Mouse (Mus musculus) midbrain, embryonic 11.5 days (tissue): ENCODE measurements around the gene Mea1. TPM values are rescaled to one million over a fixed set of nuclear protein-coding genes. Genes with fewer than 3 reads are reported as not detected.

Source experiments
- ATAC-seq: fragments of 200-750 bp; cut with Nextera tagmentation; 2 replicates; pipeline ENCODE4 v1.8.0; 2017; ENCODE audit warnings: moderate TSS enrichment, moderate library complexity; ENCODE audit not compliant: low FRiP score
- DNase-seq: peaks from one replicate; pipeline ENCODE4 v3.0.0; 2015; ENCODE audit warnings: low spot score; ENCODE audit errors: missing footprints
- H3K27ac ChIP-seq: fragments of 300-500 bp; sonication (generic); 2 replicates; pipeline ENCODE4 v1.5.1; 2014; ENCODE audit warnings: low read depth, low read length
- H3K27me3 ChIP-seq: fragments of 300-500 bp; sonication (generic); 2 replicates; pipeline ENCODE4 v1.6.1; 2014; ENCODE audit warnings: mild to moderate bottlenecking, low read length, moderate library complexity, mixed read lengths; ENCODE audit not compliant: control insufficient read depth, insufficient read depth
- H3K36me3 ChIP-seq: fragments of 300-500 bp; sonication (generic); 2 replicates; pipeline ENCODE4 v1.6.1; 2014; ENCODE audit warnings: mild to moderate bottlenecking, low read length, moderate library complexity, mixed read lengths; ENCODE audit not compliant: control insufficient read depth, insufficient read depth
- H3K4me1 ChIP-seq: fragments of 300-500 bp; sonication (generic); 2 replicates; pipeline ENCODE4 v1.6.1; 2014; ENCODE audit warnings: low read length; ENCODE audit not compliant: control insufficient read depth, insufficient read depth
- H3K4me2 ChIP-seq: fragments of 300-500 bp; sonication (generic); 2 replicates; pipeline ENCODE4 v1.6.1; 2014; ENCODE audit warnings: mild to moderate bottlenecking, moderate library complexity
- H3K4me3 ChIP-seq: fragments of 300-500 bp; sonication (generic); 2 replicates; pipeline ENCODE4 v1.5.1; 2014; ENCODE audit warnings: low read depth, low read length
- H3K9ac ChIP-seq: fragments of 300-500 bp; sonication (generic); 2 replicates; pipeline ENCODE4 v1.6.1; 2014; ENCODE audit warnings: low read length
- H3K9me3 ChIP-seq: fragments of 300-500 bp; sonication (generic); 2 replicates; pipeline ENCODE4 v1.6.1; 2016; ENCODE audit warnings: low read length; ENCODE audit not compliant: control insufficient read depth
- WGBS: fragments of 180-500 bp; shearing (Covaris S2); extraction: QIAGEN DNeasy Blood & Tissue Kit; methylation state at CpG from one replicate; pipeline ENCODE4 v1.1.7; 2014; 5-methylcytosine and 5-hydroxymethylcytosine counted together
- polyA plus RNA-seq: library from polyadenylated mRNA; unstranded; fragments of >200 nt; fragmentation: Nextera tagmentation; extraction: Ambion mirVana; gene quantifications from 2 replicates; pipeline ENCODE4 v1.2.1, GENCODE M21; 2014

Gene Mea1
- polyA plus RNA-seq, 1 experiment from 2014 or later = 192 TPM

DNA sequence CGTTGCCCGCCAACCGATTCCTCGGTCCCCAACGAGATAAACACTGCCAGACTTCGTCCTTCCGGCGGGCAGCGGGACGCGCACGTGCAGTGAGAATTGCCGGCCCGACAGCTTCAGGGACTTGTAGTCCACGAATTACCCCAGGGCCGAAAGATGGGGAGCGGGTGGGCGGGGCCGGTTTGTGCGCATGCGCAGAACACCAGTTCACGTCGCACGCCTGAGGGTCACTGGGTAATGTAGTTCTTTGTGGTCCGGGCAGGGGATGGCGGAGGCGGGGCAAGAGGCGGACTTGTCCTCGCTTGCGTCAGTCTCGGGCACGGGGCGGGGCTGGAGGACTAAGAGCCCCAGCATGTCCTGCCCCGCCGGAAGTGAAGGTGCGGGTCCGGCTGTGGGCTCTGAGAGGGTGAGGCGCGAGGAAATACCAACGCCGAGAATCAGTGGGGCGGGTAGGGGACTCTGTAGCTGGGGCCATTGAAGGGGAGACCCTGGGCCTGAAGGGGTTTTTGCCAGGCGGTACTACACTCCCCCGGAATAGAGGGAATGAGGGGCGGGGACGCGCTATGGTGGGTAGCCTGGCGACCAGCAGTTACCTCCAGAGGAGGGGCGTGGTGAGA is 2.3 kb downstream of the Mea1 start, which contains the start of gene Klhdc3:
Gene Klhdc3, minus strand, starts transcription at position 155 of the 614 bp plus-strand sequence.
- peak within 1 kb of the TSS; percentile 74 for H3K9ac ChIP-seq
- peak within 1 kb of the TSS; percentile 83 for H3K4me3 ChIP-seq
- peak within 1 kb of the TSS; percentile 88 for H3K4me2 ChIP-seq
- peak; percentile 99 for ATAC-seq
- WGBS = under 1% methylated on average over 49 of the region's 49 CpGs
- no peaks in the 10 kb centered on the region for H3K27me3 ChIP-seq
- peaks cover 20% of the 10 kb centered on the region for H3K4me1 ChIP-seq
- H3K9me3 ChIP-seq = no peaks in the 10 kb centered on the region
- peak within 1 kb of the TSS; percentile 74 for H3K27ac ChIP-seq
- peaks cover 21% of the 10 kb centered on the region for H3K36me3 ChIP-seq
- peak; percentile 100 for DNase-seq

- ATAC-seq = no peak
- Histone ChIP-seq H3K9me3 (no peaks in the 10 kb centered on the region), H3K4me3 (peak overlapping the region; percentile 83), H3K27ac (peak overlapping the region; percentile 20), H3K36me3 (peaks cover 27% of the 10 kb centered on the region), H3K9ac (peak overlapping the region; percentile 69), H3K27me3 (no peaks in the 10 kb centered on the region), H3K4me1 (peaks cover 20% of the 10 kb centered on the region), H3K4me2 (peak overlapping the region; percentile 88)
- 27% methylated on average over 12 of the region's 12 CpGs for WGBS
- peak; percentile 85 for DNase-seq
Observed at GRCm38 (mm10) chr17:46681466-46682118, 3.0 kb downstream of the Mea1 start.

- 85% methylated on average over 16 of the region's 16 CpGs for WGBS
- Histone ChIP-seq H3K27ac (no peak overlapping the region), H3K4me2 (no peak overlapping the region), H3K9ac (no peak overlapping the region), H3K4me1 (peaks cover 20% of the 10 kb centered on the region), H3K27me3 (no peaks in the 10 kb centered on the region), H3K4me3 (no peak overlapping the region), H3K36me3 (peaks cover 24% of the 10 kb centered on the region), H3K9me3 (no peaks in the 10 kb centered on the region)
- peak; percentile 79 for DNase-seq
- ATAC-seq = no peak
Observed at GRCm38 (mm10) chr17:46682654-46683389, 4.2 kb downstream of the Mea1 start.

GRCm38 (mm10) chr17:46685913-46686312 is 7.3 kb downstream of the Mea1 start:
- no peak overlapping the region for H3K9ac ChIP-seq
- peaks cover 24% of the 10 kb centered on the region for H3K36me3 ChIP-seq
- ATAC-seq = no peak

GRCm38 (mm10) chr17:46690665-46691064 is 12.1 kb downstream of the Mea1 start:
- WGBS = 97% methylated on average over 12 of the region's 12 CpGs

More at GRCm38 (mm10) chr17:46685913-46686312, 7.3 kb downstream of the Mea1 start:
- Histone ChIP-seq H3K4me1 (peaks cover 8% of the 10 kb centered on the region), H3K9me3 (no peaks in the 10 kb centered on the region), H3K27ac (no peak overlapping the region), H3K27me3 (no peaks in the 10 kb centered on the region), H3K4me3 (no peak overlapping the region), H3K4me2 (no peak overlapping the region)
- WGBS = 93% methylated on average over 6 of the region's 6 CpGs
- DNase-seq = no peak

DNA sequence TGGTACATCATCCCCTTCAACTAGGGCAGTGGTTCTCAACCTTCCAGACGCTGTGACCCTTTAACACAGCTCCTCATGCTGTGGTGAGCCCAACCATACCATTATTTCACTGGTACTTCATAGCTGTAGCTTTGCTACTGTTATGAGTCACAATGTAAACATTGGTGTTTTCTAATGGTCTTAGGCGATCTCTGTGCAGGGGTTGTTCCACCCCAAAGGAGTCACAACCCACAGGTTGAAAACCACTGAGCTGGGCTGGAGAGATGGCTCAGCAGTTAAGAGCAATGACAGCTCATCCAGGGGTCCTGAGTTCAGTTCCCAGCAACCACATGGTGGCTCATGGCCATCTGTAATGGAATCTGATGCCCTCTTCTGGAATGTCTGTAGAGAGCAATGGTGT is 12.8 kb downstream of the Mea1 start:
- no peak overlapping the region for H3K27ac ChIP-seq
- no peaks in the 10 kb centered on the region for H3K27me3 ChIP-seq
- H3K4me1 ChIP-seq = no peaks in the 10 kb centered on the region
- no peaks in the 10 kb centered on the region for H3K9me3 ChIP-seq
- no peak overlapping the region for H3K9ac ChIP-seq
- no peak for DNase-seq
- WGBS = 91% methylated on average over 2 of the region's 2 CpGs
- no peak overlapping the region for H3K4me3 ChIP-seq
- H3K4me2 ChIP-seq = no peak overlapping the region
- ATAC-seq = no peak
- H3K36me3 ChIP-seq = peaks cover 4% of the 10 kb centered on the region; the same call in 1 of the 2 replicates

More at GRCm38 (mm10) chr17:46690665-46691064, 12.1 kb downstream of the Mea1 start:
- Histone ChIP-seq H3K27me3 (no peaks in the 10 kb centered on the region), H3K36me3 (peaks cover 11% of the 10 kb centered on the region), H3K4me2 (no peak overlapping the region), H3K9me3 (no peaks in the 10 kb centered on the region), H3K27ac (no peak overlapping the region), H3K4me3 (no peak overlapping the region), H3K4me1 (no peaks in the 10 kb centered on the region), H3K9ac (no peak overlapping the region)
- DNase-seq (no peak), ATAC-seq (no peak)

- DNase-seq (peak; percentile 21), ATAC-seq (no peak)
- no peak overlapping the region for H3K27ac ChIP-seq
- no peaks in the 10 kb centered on the region for H3K27me3 ChIP-seq
- no peaks in the 10 kb centered on the region for H3K4me1 ChIP-seq
- no peaks in the 10 kb centered on the region for H3K9me3 ChIP-seq
- H3K9ac ChIP-seq = no peak overlapping the region
- peaks cover 3% of the 10 kb centered on the region; the same call in 1 of the 2 replicates for H3K36me3 ChIP-seq
- H3K4me2 ChIP-seq = no peak overlapping the region
- WGBS = 62% methylated on average over 1 of the region's 1 CpGs
- H3K4me3 ChIP-seq = no peak overlapping the region
Observed at GRCm38 (mm10) chr17:46694517-46695063, 16.0 kb downstream of the Mea1 start.

DNA sequence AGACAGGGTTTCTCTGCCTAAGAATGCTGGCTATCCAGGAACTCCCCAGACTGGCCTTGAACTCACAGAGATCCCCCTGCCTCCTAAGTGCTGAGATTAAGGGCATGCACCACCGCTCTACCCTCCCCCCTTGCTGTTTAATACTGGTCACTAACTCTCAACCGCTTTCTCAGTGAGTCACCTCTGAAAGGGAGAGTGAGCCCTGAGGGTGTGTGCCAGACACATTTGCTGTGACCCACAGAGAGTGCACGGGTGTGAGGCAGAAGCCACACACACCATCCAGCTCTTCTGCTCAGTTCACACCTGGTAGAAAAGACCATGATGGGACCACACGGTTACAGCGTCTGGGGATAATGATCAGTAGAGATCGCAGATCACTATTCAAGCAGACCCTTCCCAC is 19.9 kb downstream of the Mea1 start:
- no peak overlapping the region for H3K27ac ChIP-seq
- H3K4me1 ChIP-seq = peaks cover 14% of the 10 kb centered on the region
- H3K4me3 ChIP-seq = no peak overlapping the region
- DNase-seq (no peak), ATAC-seq (no peak)
- H3K9ac ChIP-seq = no peak overlapping the region
- 89% methylated on average over 6 of the region's 6 CpGs for WGBS
- H3K27me3 ChIP-seq = no peaks in the 10 kb centered on the region
- H3K4me2 ChIP-seq = no peak overlapping the region
- no peaks in the 10 kb centered on the region; the same call in 1 of the 2 replicates for H3K36me3 ChIP-seq
- H3K9me3 ChIP-seq = no peaks in the 10 kb centered on the region
